Mouse (Mus musculus) cortical plate, adult 2 months (tissue): ENCODE results near the gene St3gal3. TPM values are rescaled to one million over a fixed set of nuclear protein-coding genes. Genes with fewer than 3 reads are reported as not detected.

Experiments
- H3K27ac ChIP-seq: fragments of 200-500 bp; 2 replicates; pipeline ENCODE4 v1.5.1; 2012; ENCODE audit warnings: low read length, control low read depth, inconsistent platforms; ENCODE audit not compliant: insufficient read depth
- H3K4me1 ChIP-seq: fragments of 200-500 bp; 2 replicates; pipeline ENCODE4 v1.6.1; 2011; ENCODE audit warnings: low read length; ENCODE audit not compliant: control insufficient read depth, insufficient read depth
- H3K4me3 ChIP-seq: fragments of 200-500 bp; 2 replicates; pipeline ENCODE4 v1.5.1; 2011; ENCODE audit warnings: mild to moderate bottlenecking, low read length, control low read depth; ENCODE audit not compliant: insufficient read depth
- CTCF ChIP-seq: fragments of 200-500 bp; IDR thresholded peaks from 2 replicates; pipeline ENCODE4 v1.5.1; 2011; ENCODE audit warnings: mild to moderate bottlenecking, control low read depth, low read length; ENCODE audit not compliant: insufficient read depth; ENCODE audit errors: extremely low read depth
- POLR2A ChIP-seq: fragments of 200-500 bp; IDR thresholded peaks from 2 replicates; pipeline ENCODE4 v1.6.1; 2011; ENCODE audit warnings: mild to moderate bottlenecking, low read length, control low read depth; ENCODE audit not compliant: insufficient read depth; ENCODE audit errors: extremely low read depth
- polyA plus RNA-seq: library from polyadenylated mRNA; depleted of rRNA; stranded (reverse); fragments of >200 nt; gene quantifications from 2 replicates; pipeline ENCODE4 v1.2.3, GENCODE M21; 2012

St3gal3 gene
- polyA plus RNA-seq, 1 experiment = 52.3 TPM

GRCm38 (mm10) chr4:118031776-118032170, 102.9 kb downstream of the St3gal3 start:
- no peak overlapping the region for H3K27ac ChIP-seq
- H3K4me3 ChIP-seq = no peak overlapping the region
- no peaks in the 10 kb centered on the region for H3K4me1 ChIP-seq
- TF ChIP-seq CTCF = no peak
- no peak for TF ChIP-seq POLR2A

GRCm38 (mm10) chr4:118031132-118031775, 103.5 kb downstream of the St3gal3 start:
- Histone ChIP-seq H3K4me1 (no peaks in the 10 kb centered on the region), H3K4me3 (no peak overlapping the region), H3K27ac (no peak overlapping the region)
- TF ChIP-seq CTCF (no peak), POLR2A (no peak)

GRCm38 (mm10) chr4:118030330-118030729, 104.4 kb downstream of the St3gal3 start:
- Histone ChIP-seq H3K4me1 (peaks cover 2% of the 10 kb centered on the region; the same call in 1 of the 2 replicates), H3K27ac (no peak overlapping the region), H3K4me3 (no peak overlapping the region)
- no peak for TF ChIP-seq CTCF
- TF ChIP-seq POLR2A = no peak

- Histone ChIP-seq H3K4me3 (no peak overlapping the region), H3K27ac (no peak overlapping the region), H3K4me1 (peaks cover 2% of the 10 kb centered on the region; the same call in 1 of the 2 replicates)
- TF ChIP-seq POLR2A (no peak), CTCF (no peak)
Observed at GRCm38 (mm10) chr4:118029892-118030291, 104.8 kb downstream of the St3gal3 start.

GRCm38 (mm10) chr4:118028994-118029393, 105.7 kb downstream of the St3gal3 start:
- TF ChIP-seq CTCF = no peak
- no peak for TF ChIP-seq POLR2A
- H3K4me1 ChIP-seq = peaks cover 2% of the 10 kb centered on the region; the same call in 1 of the 2 replicates
- no peak overlapping the region for H3K4me3 ChIP-seq
- no peak overlapping the region for H3K27ac ChIP-seq

- no peak overlapping the region for H3K4me3 ChIP-seq
- no peak for TF ChIP-seq POLR2A
- no peak for TF ChIP-seq CTCF
- no peak overlapping the region for H3K27ac ChIP-seq
- peaks cover 2% of the 10 kb centered on the region; the same call in 1 of the 2 replicates for H3K4me1 ChIP-seq
Observed at GRCm38 (mm10) chr4:118025931-118026330, 108.8 kb downstream of the St3gal3 start.

- H3K4me3 ChIP-seq = no peak overlapping the region
- peaks cover 2% of the 10 kb centered on the region; the same call in 1 of the 2 replicates for H3K4me1 ChIP-seq
- TF ChIP-seq POLR2A (no peak), CTCF (no peak)
- H3K27ac ChIP-seq = no peak overlapping the region
Observed at GRCm38 (mm10) chr4:118025381-118025780, 109.3 kb downstream of the St3gal3 start.

GRCm38 (mm10) chr4:118022811-118023210, 111.9 kb downstream of the St3gal3 start:
- TF ChIP-seq POLR2A (no peak), CTCF (no peak)
- peaks cover 2% of the 10 kb centered on the region; the same call in 1 of the 2 replicates for H3K4me1 ChIP-seq
- no peak overlapping the region for H3K27ac ChIP-seq
- H3K4me3 ChIP-seq = no peak overlapping the region

- Histone ChIP-seq H3K27ac (no peak overlapping the region), H3K4me1 (peaks cover 2% of the 10 kb centered on the region; the same call in 1 of the 2 replicates)
- TF ChIP-seq CTCF = no peak
- no peak for TF ChIP-seq POLR2A
Observed at GRCm38 (mm10) chr4:118022406-118022805, 112.3 kb downstream of the St3gal3 start.

GRCm38 (mm10) chr4:118019640-118020039, 115.1 kb downstream of the St3gal3 start:
- H3K27ac ChIP-seq = no peak overlapping the region
- TF ChIP-seq CTCF = no peak
- TF ChIP-seq POLR2A = no peak
- no peaks in the 10 kb centered on the region; the same call in 1 of the 2 replicates for H3K4me1 ChIP-seq
- H3K4me3 ChIP-seq = no peak overlapping the region

More at GRCm38 (mm10) chr4:118022406-118022805, 112.3 kb downstream of the St3gal3 start:
- H3K4me3 ChIP-seq = no peak overlapping the region
